9 mouse cellular contexts compared by ENCODE assay signal in genomic region chr8:91154564-91154963, GRCm38 (mm10). TPM values are rescaled to one million over a fixed set of nuclear protein-coding genes. Genes with fewer than 3 reads are reported as not detected.
DNase-seq lines count a peak whose midpoint lies in the region; ATAC-seq and TF ChIP-seq lines count a peak whose summit lies in the region.
"Had no signal": no experiment of that assay in that cellular context is flagged by ENCODE, and none has a peak within 500 bp of the region (broad histone marks: within the 10 kb centered on the region; RNA-seq: fewer than 3 reads in every experiment).

No protein-coding gene starts in this region.

- peak; percentile 41 for TF ChIP-seq RAD21 in MEL (IDR thresholded peaks at IDR 0.05; ENCODE audit: low read depth, low read length)

- WGBS in kidney, embryonic 16.5 days, result 58% methylated on average over 6 of the region's 6 CpGs
- WGBS in neural tube, embryonic 15.5 days, result 43% methylated on average over 6 of the region's 6 CpGs

- ATAC-seq in kidney, embryonic 16.5 days (ENCODE audit: low FRiP score, low TSS enrichment), result no peak
- no peak for ATAC-seq in neural tube, embryonic 15.5 days (ENCODE audit: low FRiP score)

- no peaks in the 10 kb centered on the region for H3K4me1 ChIP-seq in kidney, embryonic 16.5 days (ENCODE audit: insufficient read depth, low read length)
- peaks cover 0 to 4% of the 10 kb centered on the region in 2 experiments; a peak in 2 of 4 replicates for H3K4me1 ChIP-seq in MEL (ENCODE audit: control insufficient read depth in 1 of 2, insufficient read depth in 2 of 2, low read length in 2 of 2)
- H3K4me1 ChIP-seq in neural tube, embryonic 15.5 days, result no peaks in the 10 kb centered on the region

- peak; percentile 25 to 54 (median 29); a peak in 4 of 6 replicates for TF ChIP-seq CTCF in MEL (IDR thresholded peaks at IDR 0.05 in 2 of 3, conservative IDR thresholded peaks at IDR 0.05 in 1 of 3; ENCODE audit: control insufficient read depth in 1 of 3, insufficient read depth in 1 of 3, low read depth in 2 of 3, low read length in 3 of 3, poor library complexity in 1 of 3, severe bottlenecking in 1 of 3)

- no peak overlapping the region for H3K4me3 ChIP-seq in kidney, embryonic 16.5 days (ENCODE audit: low read length)
- no peak overlapping the region for H3K4me3 ChIP-seq in MEL (ENCODE audit: control insufficient read depth in 1 of 2, insufficient read depth in 1 of 2, low read depth in 2 of 2, low read length in 2 of 2)
- H3K4me3 ChIP-seq in neural tube, embryonic 15.5 days (replicated peaks), result no peak overlapping the region

- no peaks in the 10 kb centered on the region for H3K27me3 ChIP-seq in kidney, embryonic 16.5 days (ENCODE audit: insufficient read depth, low read length)
- H3K27me3 ChIP-seq in MEL (ENCODE audit: control insufficient read depth in 1 of 2, insufficient read depth in 2 of 2, low read length in 2 of 2), result no peaks in the 10 kb centered on the region
- H3K27me3 ChIP-seq in neural tube, embryonic 15.5 days (replicated peaks), result no peaks in the 10 kb centered on the region

- no peak overlapping the region for H3K9ac ChIP-seq in kidney, embryonic 16.5 days (replicated peaks; ENCODE audit: low read length)
- H3K9ac ChIP-seq in MEL (ENCODE audit: control insufficient read depth, low read depth, low read length, poor library complexity, severe bottlenecking), result no peak overlapping the region
- no peak overlapping the region for H3K9ac ChIP-seq in neural tube, embryonic 15.5 days (replicated peaks)

- H3K36me3 ChIP-seq in kidney, embryonic 16.5 days (ENCODE audit: insufficient read depth, low read length), result no peaks in the 10 kb centered on the region
- H3K36me3 ChIP-seq in MEL (ENCODE audit: control insufficient read depth in 1 of 2, insufficient read depth in 2 of 2, low read length in 2 of 2), result no peaks in the 10 kb centered on the region; a peak in 1 of 4 replicates
- no peaks in the 10 kb centered on the region for H3K36me3 ChIP-seq in neural tube, embryonic 15.5 days

- H3K79me2 ChIP-seq in MEL (ENCODE audit: control insufficient read depth, insufficient read depth, low read length, poor library complexity), result no peaks in the 10 kb centered on the region

- no peak for TF ChIP-seq POLR2A in MEL (IDR thresholded peaks at IDR 0.05; ENCODE audit: control insufficient read depth in 1 of 2, insufficient read depth in 1 of 2, low read depth in 1 of 2, low read length in 2 of 2, poor library complexity in 1 of 2)

- H3K9me3 ChIP-seq in kidney, embryonic 16.5 days (ENCODE audit: low read length), result peaks cover 6% of the 10 kb centered on the region; the same call in 1 of the 2 replicates
- H3K9me3 ChIP-seq in MEL (replicated peaks; ENCODE audit: insufficient read depth, low read length), result no peaks in the 10 kb centered on the region
- no peaks in the 10 kb centered on the region for H3K9me3 ChIP-seq in neural tube, embryonic 15.5 days (replicated peaks)

- peak; percentile 71 for DNase-seq in kidney, adult 18-20 months
- DNase-seq in MEL (ENCODE audit: low read depth, low spot score) (peak; percentile 68), adipocyte (ENCODE audit: low spot score) (no peak)
- DNase-seq in kidney, adult 9 months, result peak; percentile 76
- DNase-seq in retina, adult 2 months (ENCODE audit: low read depth, low spot score), result peak; percentile 65
- DNase-seq in adrenal gland, postnatal 4 days (ENCODE audit: low spot score in 2 of 2), result no peak
- DNase-seq: left cerebral cortex, postnatal 4 days had no signal

- TF ChIP-seq EP300 in MEL (IDR thresholded peaks at IDR 0.05; ENCODE audit: low read depth in 1 of 2, low read length in 2 of 2), result no peak

- H3K27ac ChIP-seq in kidney, embryonic 16.5 days (ENCODE audit: low read length), result no peak overlapping the region
- H3K27ac ChIP-seq in MEL (ENCODE audit: control insufficient read depth, low read depth, low read length), result no peak overlapping the region
- H3K27ac ChIP-seq in neural tube, embryonic 15.5 days (replicated peaks), result no peak overlapping the region

- no peak overlapping the region for H3K4me2 ChIP-seq in kidney, embryonic 16.5 days (replicated peaks; ENCODE audit: low read depth, low read length)
- no peak overlapping the region for H3K4me2 ChIP-seq in neural tube, embryonic 15.5 days

TF ChIP-seq in MEL, 35 proteins besides CTCF, POLR2A, EP300 and RAD21:
- TF ChIP-seq SMC3 (IDR thresholded peaks at IDR 0.05; ENCODE audit: low read depth, low read length), result peak; percentile 35
- no peak for TF ChIP-seq BHLHE40 (IDR thresholded peaks at IDR 0.05; ENCODE audit: borderline replicate concordance, low read depth, low read length)
- no peak for TF ChIP-seq MAX (IDR thresholded peaks at IDR 0.05; ENCODE audit: low read length)
- no peak for TF ChIP-seq MYC (IDR thresholded peaks at IDR 0.05; ENCODE audit: low read depth, low read length)
- no peak for TF ChIP-seq POLR2AphosphoS5 (IDR thresholded peaks at IDR 0.05; ENCODE audit: borderline replicate concordance, low read depth, low read length)
- TF ChIP-seq ELF1 (IDR thresholded peaks at IDR 0.05; ENCODE audit: low read depth, low read length), result no peak
- TF ChIP-seq MEF2A (IDR thresholded peaks at IDR 0.05; ENCODE audit: extremely low read depth, insufficient replicate concordance, low read depth, low read length, poor library complexity, severe bottlenecking), result no peak
- TF ChIP-seq MAZ (IDR thresholded peaks at IDR 0.05; ENCODE audit: low read depth, low read length), result no peak
- peak; percentile 13; the same call in 1 of the 2 replicates for TF ChIP-seq ZC3H11A (IDR thresholded peaks at IDR 0.05; ENCODE audit: low read depth, low read length)
- no peak for TF ChIP-seq MYB (IDR thresholded peaks at IDR 0.05; ENCODE audit: low read depth, low read length)
- no peak for TF ChIP-seq KAT2A (conservative IDR thresholded peaks at IDR 0.05; ENCODE audit: low read depth, low read length)
TF ChIP-seq in MEL: peak in this region for 2.

RNA-seq across cellular contexts. Expression of gene Aktip, which starts 45.2 kb away (rescaled TPM):
- polyA plus RNA-seq in kidney, embryonic 16.5 days (2015; fragmentation: Nextera tagmentation; extraction: Ambion mirVana), result 84.8 and 98.8 TPM in 2 replicates
- 4.4 and 4.6 TPM in 2 replicates for total RNA-seq in MEL (2012; rRNA removed)
- 1 to 10 TPM in 1 of 2 experiments, not detected in 1; 8.5 TPM for polyA plus RNA-seq in MEL (2012; ENCODE audit: insufficient read depth in 1 of 2, insufficient read length in 2 of 2, low read depth in 1 of 2, low replicate concordance in 2 of 2, missing spikeins in 1 of 2)
- polyA plus RNA-seq in neural tube, embryonic 15.5 days (2015; fragmentation: Nextera tagmentation; extraction: Ambion mirVana), result 103 and 113 TPM in 2 replicates
- 10 to 100 TPM; 31.6 to 41.1 TPM for total RNA-seq in adrenal gland, postnatal 4 days (2021)

Comparison
In these comparisons a context has a peak if more than half of its experiments do, and no peak if none do; other contexts are left out.
1. DNase-seq: peak in kidney, adult 18-20 months (single experiment), MEL (single experiment), kidney, adult 9 months (single experiment) and retina, adult 2 months (single experiment); none in adipocyte (single experiment) and adrenal gland, postnatal 4 days (0 of 2).